Mouse (Mus musculus) inflammation-experienced regulatory T-cells (primary cell): Measurements from ENCODE around the gene Pear1. TPM values are rescaled to one million over a fixed set of nuclear protein-coding genes. Genes with fewer than 3 reads are reported as not detected.

Experiments used
- polyA plus RNA-seq, 2 experiments: library from polyadenylated mRNA; unstranded; fragments of 100-300 nt; shearing (Covaris generic); gene quantifications; one replicate each; pipeline ENCODE4 v1.2.1; 2017

Gene Pear1
- 100 to 1,000 TPM in 1 of 2 experiments, 10 to 100 TPM in 1; 51.9 to 127 TPM for polyA plus RNA-seq

GRCm38 (mm10) chr3:87824206-87824605 lies at the start of gene Pear1:
Pear1 (minus strand) TSS chr3:87824306.

GRCm38 (mm10) chr3:87846650-87847110 lies 22.6 kb upstream of the Pear1 start, which contains the start of gene Sh2d2a:
Sh2d2a (plus strand) TSS chr3:87846755.

GRCm38 (mm10) chr3:87796736-87797334 lies 27.3 kb downstream of the Pear1 start, which contains the start of gene Insrr:
Insrr (plus strand) TSS chr3:87796951.

GRCm38 (mm10) chr3:87794922-87795325 lies 29.2 kb downstream of the Pear1 start, which contains the start of gene Ntrk1:
Ntrk1 (minus strand) TSS chr3:87795162.

GRCm38 (mm10) chr3:87748431-87748830 lies 75.7 kb downstream of the Pear1 start, which contains the start of gene Lrrc71:
Lrrc71 (minus strand) TSS chr3:87748625.

Other genes with a start within 250 kb of the Pear1 start
- 10 to 100 TPM; 15.8 to 17.8 TPM for gene Arhgef11, start 206.7 kb downstream of the Pear1 start, polyA plus RNA-seq
- under 1 TPM; 0.13 to 0.51 TPM for gene Lrrc71, start 75.7 kb downstream of the Pear1 start, polyA plus RNA-seq
- 1 to 10 TPM in 1 of 2 experiments, under 1 TPM in 1; 0.24 to 2.0 TPM for gene Ntrk1, start 29.1 kb downstream of the Pear1 start, polyA plus RNA-seq
- gene Insrr, start 27.4 kb downstream of the Pear1 start, polyA plus RNA-seq: 1 to 10 TPM in 1 of 2 experiments, under 1 TPM in 1; 0.06 to 1.3 TPM
- gene Sh2d2a, start 22.4 kb upstream of the Pear1 start, polyA plus RNA-seq: 100 to 1,000 TPM; 207 to 242 TPM
- 10 to 100 TPM; 13.9 to 19.8 TPM for gene Prcc, start 61.3 kb upstream of the Pear1 start, polyA plus RNA-seq
- 100 to 1,000 TPM; 130 to 152 TPM for gene Hdgf, start 82.0 kb upstream of the Pear1 start, polyA plus RNA-seq
- 100 to 1,000 TPM; 129 to 143 TPM for gene Mrpl24, start 95.2 kb upstream of the Pear1 start, polyA plus RNA-seq
- gene Isg20l2, start 106.0 kb upstream of the Pear1 start, polyA plus RNA-seq: 10 to 100 TPM; 32.3 to 33.0 TPM
- gene Rrnad1, start 106.4 kb upstream of the Pear1 start, polyA plus RNA-seq: 10 to 100 TPM; 27.7 to 30.8 TPM
- gene Crabp2, start 124.4 kb upstream of the Pear1 start, polyA plus RNA-seq: 1 to 10 TPM in 1 of 2 experiments, not detected in 1; 1.1 TPM
- 1 to 10 TPM in 1 of 2 experiments, under 1 TPM in 1; 0.58 to 4.1 TPM for gene Nes, start 146.8 kb upstream of the Pear1 start, polyA plus RNA-seq
- gene Bcan, start 175.9 kb upstream of the Pear1 start, polyA plus RNA-seq: not detected
- under 1 TPM in 1 of 2 experiments, not detected in 1; 0.12 TPM for gene Hapln2, start 203.3 kb upstream of the Pear1 start, polyA plus RNA-seq
- gene Gpatch4, start 218.8 kb upstream of the Pear1 start, polyA plus RNA-seq: 10 to 100 TPM; 27.3 to 49.8 TPM
- 10 to 100 TPM; 80.8 to 88.9 TPM for gene Naxe, start 234.2 kb upstream of the Pear1 start, polyA plus RNA-seq